Mouse (Mus musculus) urinary bladder, postnatal 36 days (tissue): Measurements from ENCODE around the gene Cox8b.

Source experiments
- DNase-seq, 2 experiments: peaks; one replicate each; pipeline ENCODE4 v3.0.0; 2022; ENCODE audit warnings: low spot score in 2 of 2, mixed read lengths in 1 of 2

The Cox8b gene

GRCm38 (mm10) chr7:140874224-140874623 lies 26.0 kb downstream of the Cox8b start:
- DNase-seq = no peak

- no peak for DNase-seq
Observed at GRCm38 (mm10) chr7:140864761-140865160, 35.5 kb downstream of the Cox8b start.

- DNase-seq = no peak
Observed at GRCm38 (mm10) chr7:140860728-140861127, 39.5 kb downstream of the Cox8b start.

GRCm38 (mm10) chr7:140859997-140860396 lies 40.2 kb downstream of the Cox8b start:
- no peak for DNase-seq

- DNase-seq = no peak
Observed at GRCm38 (mm10) chr7:140858746-140859145, 41.5 kb downstream of the Cox8b start.

GRCm38 (mm10) chr7:140857550-140858505 lies 42.4 kb downstream of the Cox8b start, which contains the start of gene Bet1l:
Bet1l (minus strand) TSS chr7:140857577.
- DNase-seq = no peak

GRCm38 (mm10) chr7:140856785-140857549 lies 43.3 kb downstream of the Cox8b start, which contains the start of gene Ric8a:
Ric8a (plus strand) TSS chr7:140856957.
- DNase-seq = peak; percentile 89 to 93

- DNase-seq = peak; percentile 79 to 88
Observed at GRCm38 (mm10) chr7:140855860-140856784, 44.1 kb downstream of the Cox8b start, which contains the start of gene Gm45785. Gm45785 (minus strand) TSS chr7:140856331.

GRCm38 (mm10) chr7:140855181-140855580 lies 45.1 kb downstream of the Cox8b start:
- DNase-seq = no peak

GRCm38 (mm10) chr7:140854483-140854882 lies 45.8 kb downstream of the Cox8b start:
- no peak for DNase-seq

GRCm38 (mm10) chr7:140853386-140853785 lies 46.9 kb downstream of the Cox8b start:
- DNase-seq = no peak

- DNase-seq = no peak
Observed at GRCm38 (mm10) chr7:140851916-140852315, 48.3 kb downstream of the Cox8b start.
